Mouse (Mus musculus): ENCODE data around the gene Vps37c.

DNA sequence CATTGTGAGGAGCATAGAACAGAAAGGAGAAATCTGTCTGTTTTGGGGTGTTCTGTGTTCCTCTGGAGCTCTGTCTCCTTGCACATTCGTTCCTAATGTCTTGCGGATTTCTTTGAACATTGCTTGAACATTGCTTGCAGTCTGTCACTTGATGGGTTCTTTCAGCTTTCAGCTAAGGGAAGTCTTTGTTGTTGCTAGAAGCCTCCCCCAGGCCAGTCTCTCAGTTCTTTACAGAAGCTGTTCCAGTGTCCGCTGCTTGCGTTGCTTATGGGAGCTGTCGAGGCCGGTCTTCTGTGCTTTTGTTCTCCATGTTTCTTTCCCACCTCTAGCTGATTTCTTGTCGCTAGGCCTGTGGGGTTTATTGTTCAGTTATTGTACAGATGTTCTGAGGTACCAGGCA lies 7.3 kb downstream of the Vps37c start:
- no peak for TF ChIP-seq CTCF (IDR thresholded peaks at IDR 0.05; ENCODE audit: extremely low read depth, insufficient read depth, low read length)
- no peak for TF ChIP-seq POLR2A (IDR thresholded peaks at IDR 0.05; ENCODE audit: extremely low read depth, insufficient read depth, low read length)
